Mouse (Mus musculus): ENCODE results near the gene Ngdn.
"Not testable (repeated sequence)": the region's sequence is repeated elsewhere in the genome, so short reads cannot be mapped to it uniquely, and the experiment has no call there.

The Ngdn gene

GRCm38 (mm10) chr14:55029034-55029698 is 13.9 kb downstream of the Ngdn start:
- DNase-seq (ENCODE audit: low read depth, low spot score), result no peak

- DNase-seq (ENCODE audit: low read depth, low spot score), result no peak
Measured at GRCm38 (mm10) chr14:55032695-55033225, 17.5 kb downstream of the Ngdn start.

- not testable (repeated sequence) for DNase-seq (ENCODE audit: low read depth, low spot score)
Measured at GRCm38 (mm10) chr14:55043694-55044093, 28.4 kb downstream of the Ngdn start.

- DNase-seq (ENCODE audit: low read depth, low spot score), result no peak
Measured at GRCm38 (mm10) chr14:55047971-55048531, 32.8 kb downstream of the Ngdn start.

- DNase-seq (ENCODE audit: low read depth, low spot score), result peak; percentile 85
Measured at GRCm38 (mm10) chr14:55052496-55052895, 37.2 kb downstream of the Ngdn start.

- no peak for DNase-seq (ENCODE audit: low read depth, low spot score)
Measured at GRCm38 (mm10) chr14:55053050-55053449, 37.8 kb downstream of the Ngdn start.

- DNase-seq (ENCODE audit: low read depth, low spot score), result peak; percentile 91
Measured at GRCm38 (mm10) chr14:55053708-55054190, 38.5 kb downstream of the Ngdn start.

- DNase-seq (ENCODE audit: low read depth, low spot score), result no peak
Measured at GRCm38 (mm10) chr14:55054191-55054749, 39.0 kb downstream of the Ngdn start.

GRCm38 (mm10) chr14:55055167-55055834 is 40.0 kb downstream of the Ngdn start:
- DNase-seq (ENCODE audit: low read depth, low spot score), result peak; percentile 80

- no peak for DNase-seq (ENCODE audit: low read depth, low spot score)
Measured at GRCm38 (mm10) chr14:55059009-55059408, 43.8 kb downstream of the Ngdn start.

- DNase-seq (ENCODE audit: low read depth, low spot score), result no peak
Measured at GRCm38 (mm10) chr14:55059931-55060330, 44.7 kb downstream of the Ngdn start.

GRCm38 (mm10) chr14:55061845-55062244 is 46.6 kb downstream of the Ngdn start:
- DNase-seq (ENCODE audit: low read depth, low spot score), result no peak

- no peak for DNase-seq (ENCODE audit: low read depth, low spot score)
Measured at GRCm38 (mm10) chr14:55062626-55063025, 47.4 kb downstream of the Ngdn start.

GRCm38 (mm10) chr14:55063117-55063516 is 47.9 kb downstream of the Ngdn start:
- no peak for DNase-seq (ENCODE audit: low read depth, low spot score)

GRCm38 (mm10) chr14:55063581-55064381 is 48.5 kb downstream of the Ngdn start:
- no peak for DNase-seq (ENCODE audit: low read depth, low spot score)

- no peak for DNase-seq (ENCODE audit: low read depth, low spot score)
Measured at GRCm38 (mm10) chr14:55064481-55065370, 49.5 kb downstream of the Ngdn start.

GRCm38 (mm10) chr14:55065391-55065790 is 50.1 kb downstream of the Ngdn start:
- DNase-seq (ENCODE audit: low read depth, low spot score), result no peak

- no peak for DNase-seq (ENCODE audit: low read depth, low spot score)
Measured at GRCm38 (mm10) chr14:55066042-55066441, 50.8 kb downstream of the Ngdn start.

GRCm38 (mm10) chr14:55071756-55072155 is 56.5 kb downstream of the Ngdn start:
- no peak for DNase-seq (ENCODE audit: low read depth, low spot score)
